Mouse (Mus musculus) liver, adult (tissue): ENCODE measurements around the gene Rnaseh2b.

Experiments used
- GATA4 ChIP-seq: IDR thresholded peaks from 2 replicates; pipeline ENCODE4 v1.6.1; 2014; ENCODE audit warnings: mild to moderate bottlenecking, low read length; ENCODE audit not compliant: insufficient replicate concordance

The Rnaseh2b gene

DNA sequence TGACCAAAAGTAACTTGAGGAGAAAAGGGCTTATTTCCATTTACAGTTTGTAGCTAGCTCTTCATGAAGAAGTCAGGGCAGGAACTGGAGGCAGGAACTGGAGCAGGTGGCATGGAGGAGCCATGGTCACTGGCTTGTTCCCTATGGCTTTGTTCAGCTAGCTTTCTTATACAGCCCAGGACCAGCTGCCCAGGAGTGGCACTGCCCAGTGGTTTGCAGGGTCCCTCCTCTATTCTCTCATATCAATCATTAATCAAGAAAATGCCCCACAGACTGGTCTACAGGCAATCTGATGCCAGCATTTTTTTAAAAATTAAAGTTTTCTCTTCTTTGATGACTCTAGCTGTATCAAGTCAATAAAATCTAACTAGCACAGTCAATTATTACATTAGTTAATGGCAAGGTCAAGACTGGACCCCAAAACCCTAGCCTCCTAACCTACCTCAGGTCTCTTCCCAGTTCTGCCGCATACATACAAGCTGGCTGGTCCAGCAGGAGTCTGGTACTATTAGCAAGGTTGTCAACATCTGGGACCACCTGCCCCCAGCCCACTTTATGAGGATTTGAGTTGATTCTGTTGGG, 892 bp upstream of the Rnaseh2b start:
- TF ChIP-seq GATA4, result no peak

DNA sequence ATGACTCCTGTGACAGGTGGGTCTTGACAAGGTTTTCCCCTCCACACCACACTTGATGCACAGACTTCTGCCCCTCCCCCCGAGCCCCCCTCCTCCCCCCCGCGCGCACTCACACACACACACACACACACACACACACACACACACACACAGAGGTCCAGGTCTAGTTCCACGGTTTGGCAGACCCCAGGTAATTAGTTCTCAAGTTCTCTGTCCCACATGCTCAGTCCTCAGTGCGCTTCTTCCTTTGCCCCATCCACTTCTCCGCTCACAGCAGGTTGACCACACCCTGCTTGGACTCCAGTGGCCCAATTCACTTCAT, 262 bp upstream of the Rnaseh2b start:
- TF ChIP-seq GATA4, result no peak

DNA sequence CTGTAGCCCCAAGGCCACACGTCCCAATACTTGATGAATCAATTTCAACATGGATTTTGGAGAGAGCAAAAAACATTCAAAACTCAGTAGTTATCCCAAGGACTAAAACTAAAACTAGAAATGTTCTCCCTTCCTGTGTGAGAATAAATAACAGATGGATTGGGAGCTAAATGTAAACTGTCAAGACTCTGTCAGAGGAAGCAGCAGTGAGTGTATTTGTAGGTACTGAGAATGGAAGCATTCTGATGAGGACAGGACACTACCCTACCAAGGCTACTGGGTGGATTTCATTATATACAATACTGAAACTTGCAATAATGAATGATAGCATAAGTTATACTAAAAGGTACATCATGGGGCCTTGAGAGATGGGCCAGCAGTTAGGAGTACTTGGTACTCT, 6.4 kb downstream of the Rnaseh2b start:
- no peak for TF ChIP-seq GATA4

DNA sequence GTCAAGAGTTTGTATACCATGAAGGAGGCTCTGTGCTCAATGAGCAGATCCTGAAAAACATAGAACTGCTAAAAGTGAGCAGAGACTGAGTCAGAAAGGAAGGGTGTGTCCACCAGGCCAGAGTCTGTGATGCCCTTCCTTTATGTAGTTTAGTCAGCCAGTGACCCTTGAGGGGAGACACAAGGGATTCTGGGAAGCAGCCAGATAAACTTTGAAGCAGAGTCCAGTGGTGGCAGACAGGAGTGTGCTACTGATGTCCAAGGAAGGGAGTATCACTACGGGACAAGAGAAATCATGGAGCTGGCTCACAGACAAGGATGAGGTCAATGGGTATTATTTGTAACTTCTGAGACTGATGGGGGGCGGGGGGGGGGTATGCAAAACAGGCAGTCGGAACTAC, 7.6 kb downstream of the Rnaseh2b start:
- TF ChIP-seq GATA4, result no peak

DNA sequence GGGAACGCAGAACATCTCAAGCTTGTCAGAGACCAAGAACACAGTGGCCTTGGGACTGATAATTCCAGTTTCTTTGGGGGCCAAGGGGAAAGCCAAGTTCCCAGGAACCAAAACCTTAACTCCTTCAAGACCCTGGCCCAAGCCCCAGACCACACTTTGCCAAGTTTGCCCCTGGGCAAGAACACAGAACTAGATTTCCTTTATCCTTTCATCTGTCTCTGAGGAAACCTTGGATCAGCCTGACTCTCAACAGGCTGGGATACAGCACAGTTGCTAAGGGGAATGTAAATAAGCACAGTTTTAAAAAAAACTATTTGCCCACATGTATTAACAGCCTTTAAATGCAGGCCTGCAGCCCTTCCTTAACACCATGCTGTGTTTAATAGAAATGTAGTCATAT, 15.2 kb downstream of the Rnaseh2b start:
- no peak for TF ChIP-seq GATA4

DNA sequence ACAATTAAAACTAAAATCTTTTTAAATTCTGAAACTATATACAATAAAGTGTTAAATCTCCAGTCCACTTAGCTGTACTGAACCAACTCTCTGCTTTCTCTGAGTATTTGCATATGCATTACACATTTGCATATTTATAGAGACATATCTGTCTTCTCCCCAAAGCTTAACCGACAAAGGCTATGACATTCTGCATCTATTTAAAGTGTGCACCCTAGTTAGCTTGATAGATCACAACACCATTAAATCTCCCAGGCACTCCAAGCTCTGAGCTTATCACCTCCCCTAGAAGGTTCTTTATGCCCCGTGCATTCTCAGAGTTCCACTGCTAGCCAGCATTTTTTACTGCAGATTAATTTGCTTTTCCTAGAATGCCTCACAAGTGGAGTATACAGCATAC, 16.6 kb downstream of the Rnaseh2b start:
- TF ChIP-seq GATA4, result no peak

DNA sequence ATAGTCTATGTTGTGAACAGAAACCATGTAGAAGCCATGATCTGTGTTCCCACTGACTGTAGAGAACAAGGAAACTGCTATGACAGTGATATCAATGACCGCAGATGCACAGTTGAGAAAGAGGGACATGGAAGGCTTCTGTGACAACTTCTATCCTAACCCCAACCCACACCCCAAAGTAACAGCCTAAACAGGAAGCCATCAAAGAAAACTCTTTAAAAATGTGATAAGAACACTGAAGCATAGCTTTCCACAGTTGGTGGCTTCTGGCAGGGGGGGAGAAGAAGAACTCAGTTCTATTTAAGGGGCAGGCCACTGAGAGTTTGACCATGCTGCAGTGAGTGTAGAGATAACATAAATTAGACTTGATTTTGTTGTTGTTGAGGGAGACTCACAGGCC, 19.3 kb downstream of the Rnaseh2b start:
- TF ChIP-seq GATA4, result no peak

DNA sequence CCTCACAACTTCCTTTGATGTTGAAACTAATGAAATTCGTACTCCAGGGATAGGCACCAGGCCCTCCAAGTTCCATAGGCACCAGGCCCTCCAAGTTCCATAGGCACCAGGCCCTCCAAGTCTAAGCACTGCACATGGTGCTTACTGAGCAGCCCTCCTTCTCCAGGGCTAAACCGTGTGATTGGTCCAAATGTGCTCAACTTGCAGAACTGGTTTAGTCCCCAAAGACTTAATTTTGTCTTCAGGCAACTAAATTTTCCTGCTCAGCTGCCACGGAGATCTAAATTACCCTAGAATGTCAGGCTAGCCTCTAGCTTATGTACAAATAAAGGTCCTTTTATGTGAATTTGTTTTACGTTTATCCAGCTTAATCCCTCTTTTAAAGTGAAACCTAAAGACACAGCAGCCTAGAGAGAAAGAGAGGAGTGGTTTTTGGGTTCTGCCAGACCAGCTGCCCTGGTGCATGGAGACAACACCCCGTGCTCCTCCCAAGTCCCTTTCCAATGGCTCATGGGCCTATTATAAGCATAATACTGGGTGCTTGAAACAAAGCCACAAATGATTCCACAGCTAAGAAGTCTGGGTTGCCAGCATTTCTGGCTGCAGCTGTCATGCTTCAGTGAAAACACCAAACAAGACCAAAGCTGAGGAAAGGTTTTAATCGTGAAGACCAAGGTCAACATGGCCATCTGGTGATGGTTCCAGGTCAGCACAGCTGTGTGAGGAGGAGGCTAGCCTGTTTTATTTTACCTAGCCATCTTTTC, 30.4 kb downstream of the Rnaseh2b start:
- TF ChIP-seq GATA4, result no peak

DNA sequence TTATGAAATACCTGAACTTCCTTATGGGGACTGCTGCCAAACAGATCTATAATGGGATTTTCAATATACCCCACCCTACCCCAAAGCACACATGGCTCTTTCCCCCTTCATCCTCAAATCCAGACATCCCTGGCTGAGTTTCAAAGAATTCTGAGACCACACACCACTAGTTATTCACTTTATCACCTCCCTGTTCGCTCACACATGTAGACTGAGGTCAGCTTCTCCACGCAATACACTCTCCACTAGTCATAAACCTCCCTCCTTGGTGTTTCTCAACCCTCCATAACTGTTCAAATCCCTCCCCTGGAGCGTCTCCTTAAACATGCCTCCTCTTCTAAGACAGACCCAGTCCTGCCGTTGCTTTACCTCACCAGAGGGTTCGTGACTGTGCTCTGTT, 31.1 kb downstream of the Rnaseh2b start:
- TF ChIP-seq GATA4, result no peak

DNA sequence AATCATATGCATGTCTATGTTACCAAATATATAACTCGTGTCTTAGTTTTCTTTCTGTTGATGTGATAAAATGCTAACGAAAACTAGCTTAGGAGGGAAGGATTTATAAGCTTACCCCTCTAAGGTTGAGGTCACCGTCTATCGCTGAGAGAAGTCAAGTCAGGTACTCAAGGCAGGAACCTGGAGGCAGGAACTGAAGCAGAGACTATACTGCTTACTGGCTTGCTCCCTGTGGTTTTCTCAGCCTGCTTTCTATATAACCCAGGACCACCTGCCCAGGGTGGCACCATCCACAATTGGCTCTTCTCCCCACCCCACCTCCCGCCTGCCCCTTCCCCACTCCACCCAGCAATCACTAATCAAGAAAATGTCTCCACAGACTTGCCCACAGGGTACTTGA, 32.6 kb downstream of the Rnaseh2b start:
- no peak for TF ChIP-seq GATA4

DNA sequence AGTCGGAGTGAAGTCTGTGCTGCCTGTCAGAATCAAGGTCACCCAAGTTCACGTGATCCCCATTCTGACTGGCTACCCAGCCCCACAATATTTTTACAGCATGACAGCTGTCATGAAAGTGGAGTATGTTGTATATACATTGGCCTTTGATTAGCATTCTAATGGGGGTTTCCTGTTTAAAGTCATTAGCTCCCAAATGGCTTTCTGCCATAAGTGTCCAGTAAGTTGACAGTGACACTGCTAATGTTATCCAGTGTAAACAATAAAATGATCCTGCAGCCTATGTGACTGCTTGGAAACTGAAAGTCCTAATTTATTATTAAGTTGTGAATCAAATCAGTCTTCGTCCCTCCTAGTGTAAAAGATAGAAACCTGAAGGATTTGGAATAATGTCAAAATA, 33.6 kb downstream of the Rnaseh2b start:
- no peak for TF ChIP-seq GATA4

DNA sequence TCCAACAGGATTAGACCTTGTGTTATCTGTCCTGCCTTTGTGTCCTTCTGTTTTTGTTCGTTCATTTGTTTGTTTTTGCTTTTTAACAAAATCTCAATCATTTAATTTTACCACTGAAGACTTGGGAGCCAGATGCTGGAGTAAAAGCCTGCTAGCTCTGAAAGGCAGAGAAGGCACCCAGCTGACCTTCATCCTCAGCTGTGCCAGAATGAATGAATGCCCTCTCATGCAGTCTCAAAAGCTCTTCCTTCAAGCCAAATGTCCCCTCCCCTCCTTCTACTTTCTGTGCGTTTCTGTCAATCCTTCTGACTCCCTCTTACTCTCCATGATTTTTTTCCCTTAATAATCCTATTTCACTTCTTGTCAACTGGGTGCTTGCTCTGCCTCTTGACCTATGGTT, 34.8 kb downstream of the Rnaseh2b start:
- TF ChIP-seq GATA4, result no peak

DNA sequence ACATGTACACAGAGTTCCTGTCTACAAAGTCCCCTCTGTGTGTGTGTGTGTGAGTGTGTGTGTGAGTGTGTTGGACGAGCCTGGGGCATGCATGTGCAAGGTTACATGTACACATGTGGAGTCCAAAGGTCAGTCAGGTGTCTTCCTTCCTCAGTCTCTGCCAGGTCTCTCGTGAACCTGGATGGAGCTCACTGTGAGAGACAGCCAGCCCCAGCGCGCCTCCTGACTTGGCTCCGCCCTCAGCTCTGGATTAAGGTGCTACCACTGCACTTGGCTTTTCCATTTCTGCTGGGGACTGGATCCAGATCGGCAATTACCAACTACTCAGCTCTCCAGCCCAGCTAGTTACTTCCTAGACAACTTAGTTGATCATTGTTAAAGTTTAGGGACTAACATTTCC, 36.2 kb downstream of the Rnaseh2b start:
- no peak for TF ChIP-seq GATA4

DNA sequence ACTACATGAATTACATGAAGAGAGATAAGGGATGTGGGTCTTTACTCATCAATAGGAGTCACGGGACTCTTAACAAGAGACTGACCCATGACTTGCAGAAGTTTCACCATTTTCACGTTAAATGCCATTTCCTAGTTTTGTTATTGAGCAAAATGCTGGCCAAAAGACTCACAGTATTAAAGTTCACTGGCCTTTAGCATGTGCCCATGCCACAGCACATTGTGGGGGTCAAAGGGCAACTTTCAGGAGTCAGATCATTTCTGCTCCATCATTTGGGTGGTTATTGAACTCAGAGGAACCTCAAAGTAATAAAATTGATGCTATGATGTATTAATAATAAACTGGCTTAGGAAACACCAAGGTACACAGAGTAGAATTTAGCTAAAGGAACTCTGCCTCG, 37.2 kb downstream of the Rnaseh2b start:
- TF ChIP-seq GATA4, result no peak

DNA sequence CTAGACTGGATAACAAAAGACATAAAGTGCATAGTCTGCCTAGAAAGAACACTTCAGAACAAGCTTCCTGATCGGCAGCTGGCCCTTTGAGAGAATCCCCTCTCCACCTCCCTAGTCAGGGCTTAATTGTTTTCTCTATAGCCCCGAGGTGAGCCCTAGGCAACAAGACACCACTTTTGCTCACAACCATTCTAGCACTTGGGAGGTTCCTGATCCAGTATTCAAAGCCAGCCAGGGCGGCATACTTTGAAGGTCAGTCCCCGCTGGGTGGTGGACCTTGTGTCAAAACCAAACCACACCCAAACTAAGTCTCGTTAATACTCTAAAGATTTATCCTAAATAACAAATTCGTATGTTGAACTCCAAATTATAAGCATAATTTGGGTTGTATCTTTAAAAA, 39.1 kb downstream of the Rnaseh2b start:
- TF ChIP-seq GATA4, result no peak

DNA sequence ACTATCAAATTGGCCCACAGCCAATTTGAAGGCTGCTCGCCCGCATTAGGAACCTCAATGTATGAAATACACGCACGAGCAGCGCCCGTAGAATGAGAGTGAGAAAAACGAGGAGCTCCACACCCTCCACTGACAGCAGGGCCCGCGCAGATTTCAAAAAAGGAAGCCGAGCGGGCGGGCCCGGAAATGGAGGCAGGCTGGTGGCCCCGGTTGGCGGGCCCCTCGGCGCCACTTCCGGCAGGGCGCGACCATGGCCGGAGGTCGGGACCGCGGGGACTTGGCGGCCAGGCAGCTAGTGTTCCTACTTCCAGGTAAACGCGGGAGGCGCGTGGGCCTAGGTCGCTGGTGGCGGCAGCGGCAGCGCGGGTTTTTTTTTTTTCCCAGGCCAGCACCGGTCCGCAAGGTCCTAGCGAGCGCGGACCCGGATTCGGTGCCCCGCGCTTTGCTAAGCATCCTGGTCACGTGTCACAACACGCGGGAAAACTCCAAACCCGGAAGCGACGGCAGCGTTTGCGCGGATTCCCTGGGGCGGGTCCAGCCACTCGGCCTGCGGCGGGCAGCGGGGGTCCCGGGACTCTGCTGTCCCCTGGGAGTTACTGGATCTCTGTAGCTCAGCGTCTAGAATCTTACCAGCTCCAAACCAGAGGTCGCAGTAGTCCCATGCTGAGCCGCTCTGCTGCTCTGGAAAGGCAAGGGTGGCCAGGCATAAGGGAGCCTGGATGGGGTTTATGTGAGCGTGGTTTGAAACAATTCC, 39.7 kb downstream of the Rnaseh2b start:
- peak; percentile 32; the same call in 1 of the 2 replicates for TF ChIP-seq GATA4
